Mouse (Mus musculus): Measurements from ENCODE around the gene Cct6b.

The Cct6b gene

DNA sequence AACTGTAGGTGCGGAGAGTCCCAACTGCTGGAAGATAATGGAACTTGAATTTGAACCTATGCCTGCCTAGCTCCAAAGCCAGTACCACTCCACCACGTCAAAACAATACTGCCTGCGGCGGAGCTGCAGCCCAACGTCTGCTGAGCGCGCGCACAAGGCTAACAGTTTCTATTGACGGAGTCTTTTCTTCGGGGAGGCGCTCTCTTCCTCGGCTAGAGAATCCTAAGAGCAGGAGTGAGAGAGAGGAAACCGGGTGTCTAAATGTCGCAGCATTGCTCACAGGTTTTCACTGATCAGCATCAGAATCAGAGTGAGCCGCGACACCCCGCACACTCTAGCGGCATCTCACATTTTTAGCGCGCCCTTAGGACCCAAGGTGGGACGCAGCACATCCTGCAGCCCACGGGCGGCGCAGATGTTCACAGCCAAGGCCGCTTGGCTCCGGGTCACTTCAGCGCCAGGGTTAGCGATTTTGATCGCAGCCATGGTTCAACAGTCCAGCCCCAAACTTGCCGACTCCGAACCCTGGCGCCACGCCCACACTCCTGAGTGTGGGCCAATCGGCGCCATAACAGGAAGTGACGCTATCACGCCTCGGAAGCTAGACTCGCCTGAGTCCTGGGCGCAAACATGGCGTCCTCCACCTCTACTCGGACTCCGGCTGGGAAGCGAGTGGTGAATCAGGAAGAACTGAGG lies at the start of gene Cct6b, which contains the start of gene Zfp830:
Cct6b (minus strand) TSS at position 580 of the 696 bp plus-strand sequence.
Zfp830 (plus strand) TSS at position 604 of the 696 bp plus-strand sequence.
- DNase-seq (ENCODE audit: low spot score), result peak; percentile 89

DNA sequence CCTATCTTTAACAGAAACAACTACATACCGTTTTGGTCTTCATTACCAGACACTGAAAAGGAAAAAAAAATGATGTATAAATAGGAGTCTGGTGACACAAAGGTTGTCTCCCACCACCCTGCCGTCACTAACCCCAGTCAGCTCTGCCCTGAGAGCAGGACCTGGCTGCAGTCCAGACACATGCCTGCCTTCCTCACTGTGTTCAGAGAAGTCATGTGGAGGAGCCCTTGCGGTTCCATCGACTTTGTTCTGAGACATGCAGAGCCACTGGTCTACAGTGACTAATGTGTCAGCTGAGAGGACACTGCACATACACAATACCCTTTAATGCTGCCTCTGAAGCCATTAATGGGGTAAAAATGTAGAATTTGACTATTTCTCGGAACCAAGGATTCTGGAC lies 44.4 kb upstream of the Cct6b start:
- DNase-seq (ENCODE audit: low spot score), result no peak

DNA sequence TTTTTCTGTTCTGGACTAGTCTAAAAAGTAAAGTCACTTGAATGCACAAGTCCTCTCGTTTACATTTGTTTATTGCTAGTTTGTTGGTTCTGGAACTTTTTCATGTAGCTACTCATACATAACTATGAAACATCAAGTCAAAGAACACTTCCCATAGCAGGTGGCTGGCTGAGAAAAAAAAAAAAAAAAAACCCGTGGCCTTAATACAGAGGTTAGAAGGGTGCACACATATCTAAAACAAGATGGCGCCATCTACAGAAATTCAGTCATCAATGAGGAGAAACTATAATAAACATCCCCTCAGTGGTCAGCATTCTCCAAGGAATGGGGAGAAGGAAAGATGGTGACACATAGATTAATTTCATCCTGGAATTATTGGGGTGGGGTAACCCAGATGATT lies 43.2 kb upstream of the Cct6b start:
- DNase-seq (ENCODE audit: low spot score), result no peak

DNA sequence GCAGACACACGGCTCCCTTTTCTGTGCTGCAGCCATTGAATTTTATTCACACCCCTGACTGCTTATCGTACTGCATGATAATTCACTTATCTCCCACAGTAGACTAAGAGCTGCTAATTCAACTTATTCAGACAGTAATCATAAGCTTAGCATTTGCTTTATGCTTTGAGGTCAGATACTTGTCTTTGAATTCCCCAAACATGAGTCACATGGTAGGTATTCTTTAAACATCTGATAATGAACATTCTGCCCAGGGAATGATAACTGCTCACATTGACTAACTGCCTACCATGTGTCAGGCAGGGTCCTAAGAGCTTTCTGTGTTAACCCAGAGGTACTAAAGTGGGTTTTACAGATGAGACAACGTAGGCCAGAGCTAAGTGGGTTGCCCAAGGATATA lies 42.5 kb upstream of the Cct6b start:
- DNase-seq (ENCODE audit: low spot score), result no peak

DNA sequence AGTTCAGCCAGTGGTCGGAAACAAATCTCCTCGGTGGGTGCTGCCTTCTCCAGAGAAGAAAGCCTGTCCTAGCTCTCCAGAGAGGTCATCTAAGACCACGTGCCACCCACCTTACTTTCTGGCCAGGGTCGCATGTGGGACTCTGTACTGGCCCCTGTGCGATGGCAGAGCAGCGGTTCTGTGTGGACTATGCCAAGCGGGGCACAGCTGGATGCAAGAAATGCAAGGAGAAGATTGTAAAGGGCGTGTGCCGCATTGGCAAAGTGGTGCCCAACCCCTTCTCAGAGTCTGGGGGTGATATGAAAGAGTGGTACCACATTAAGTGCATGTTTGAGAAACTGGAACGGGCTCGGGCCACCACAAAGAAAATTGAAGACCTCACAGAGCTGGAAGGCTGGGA lies 19.3 kb upstream of the Cct6b start:
- no peak for DNase-seq (ENCODE audit: low spot score)

DNA sequence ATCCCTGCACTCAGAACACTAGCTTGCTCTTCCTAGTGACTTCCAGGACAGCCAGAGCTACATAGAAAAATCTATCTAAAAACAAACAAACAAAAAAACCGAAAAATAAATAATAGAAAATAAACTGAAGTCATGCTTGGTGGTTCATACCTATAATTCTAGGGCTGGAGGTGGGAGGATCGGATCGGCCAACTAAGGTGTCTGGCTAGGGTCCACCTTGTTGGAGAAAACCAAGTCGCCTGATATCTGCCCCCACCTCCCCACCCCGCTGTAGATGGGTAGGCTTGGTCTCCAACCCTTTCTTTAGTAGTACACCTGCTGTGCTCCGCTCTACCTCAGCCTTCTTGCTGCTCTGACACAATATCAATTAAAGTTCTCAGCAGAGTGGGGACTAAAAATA lies 18.1 kb upstream of the Cct6b start:
- no peak for DNase-seq (ENCODE audit: low spot score)

DNA sequence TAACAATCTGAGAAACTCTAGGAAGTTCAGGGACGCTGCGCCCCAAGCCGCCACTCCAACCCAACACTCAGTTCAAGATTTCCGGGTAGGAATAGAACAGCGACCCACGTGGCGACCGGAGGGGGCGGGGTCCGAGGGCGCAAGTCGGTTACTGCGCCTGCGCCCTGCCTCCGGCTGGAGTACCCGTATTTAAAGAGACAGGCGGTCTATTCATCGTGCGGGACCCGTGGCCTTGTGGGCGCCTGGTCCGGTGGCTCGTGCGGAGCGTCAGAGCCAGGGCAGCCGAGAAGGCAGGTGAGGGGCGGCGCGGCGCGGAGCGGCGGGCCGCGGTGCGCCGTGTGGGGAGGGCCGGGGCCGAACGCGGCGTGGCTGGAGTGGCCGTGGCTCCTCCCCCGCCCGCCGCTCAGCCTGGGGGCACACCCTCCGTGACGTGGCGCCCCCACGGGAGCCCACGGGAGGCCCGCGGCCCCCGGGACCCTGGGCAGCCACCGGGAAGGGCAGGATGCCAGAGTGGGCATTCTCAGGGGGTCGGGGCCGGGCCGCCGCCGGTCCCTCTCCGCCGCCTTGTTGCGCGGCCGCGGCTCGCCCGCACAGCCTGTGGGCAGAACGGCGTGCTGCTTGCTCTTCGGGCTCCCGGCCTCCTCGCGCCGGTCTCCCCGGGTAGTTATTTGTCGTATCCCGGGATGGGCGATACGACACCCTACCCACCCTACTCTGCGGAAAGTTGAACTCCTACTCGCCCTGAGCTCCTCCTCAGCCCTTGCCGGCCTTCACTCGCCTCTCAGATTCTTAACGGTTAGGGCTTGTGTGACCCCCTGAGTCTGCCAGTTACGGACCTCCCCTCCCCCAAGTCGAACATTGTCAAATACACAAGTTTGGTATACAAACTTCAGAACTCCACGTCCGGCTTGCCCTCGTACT lies 17.1 kb upstream of the Cct6b start, which contains the start of gene Lig3:
Lig3 (plus strand) TSS at position 126 of the 921 bp plus-strand sequence.
- peak; percentile 89 for DNase-seq (ENCODE audit: low spot score)

DNA sequence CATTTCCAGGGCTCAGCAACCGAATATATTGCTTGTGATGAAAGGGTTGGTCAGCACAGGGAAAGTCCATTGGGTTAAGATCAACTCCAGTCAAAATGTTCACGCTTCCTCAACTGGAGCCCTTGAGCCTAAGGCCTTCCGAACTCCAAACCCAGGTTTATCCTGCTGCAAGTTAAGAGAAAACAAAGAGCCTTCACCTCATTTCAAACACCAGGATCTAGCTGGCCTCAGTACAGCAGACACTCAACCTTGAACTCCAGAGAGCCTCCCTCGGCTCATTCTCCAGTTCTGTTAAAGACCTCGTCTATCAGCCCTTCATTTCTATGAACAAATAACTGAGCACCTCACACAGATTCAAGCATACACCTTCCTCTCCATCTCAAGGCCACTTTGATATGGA lies 16.0 kb upstream of the Cct6b start:
- no peak for DNase-seq (ENCODE audit: low spot score)

DNA sequence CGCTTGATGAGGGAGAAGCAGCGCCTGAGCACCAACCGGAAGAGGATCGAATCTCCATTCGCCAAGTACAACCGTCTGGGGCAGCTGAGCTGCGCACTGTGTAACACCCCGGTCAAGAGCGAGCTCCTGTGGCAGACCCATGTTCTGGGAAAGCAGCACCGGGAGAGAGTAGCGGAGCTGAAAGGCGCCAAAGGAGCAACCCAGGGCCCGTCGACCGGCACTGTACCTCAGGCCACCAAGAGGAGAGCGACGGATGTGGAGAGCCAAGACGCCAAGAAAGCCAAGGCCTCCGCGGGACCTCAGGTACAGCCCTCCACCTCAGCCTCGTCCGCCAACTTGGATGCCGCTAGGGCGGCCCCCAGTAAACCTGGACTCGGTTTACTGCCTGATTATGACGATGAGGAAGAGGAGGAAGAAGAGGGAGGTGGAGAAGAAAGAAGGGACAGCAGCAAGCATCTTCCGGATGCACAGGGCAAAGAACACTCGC lies 360 bp upstream of the Cct6b start:
- no peak for DNase-seq (ENCODE audit: low spot score)

DNA sequence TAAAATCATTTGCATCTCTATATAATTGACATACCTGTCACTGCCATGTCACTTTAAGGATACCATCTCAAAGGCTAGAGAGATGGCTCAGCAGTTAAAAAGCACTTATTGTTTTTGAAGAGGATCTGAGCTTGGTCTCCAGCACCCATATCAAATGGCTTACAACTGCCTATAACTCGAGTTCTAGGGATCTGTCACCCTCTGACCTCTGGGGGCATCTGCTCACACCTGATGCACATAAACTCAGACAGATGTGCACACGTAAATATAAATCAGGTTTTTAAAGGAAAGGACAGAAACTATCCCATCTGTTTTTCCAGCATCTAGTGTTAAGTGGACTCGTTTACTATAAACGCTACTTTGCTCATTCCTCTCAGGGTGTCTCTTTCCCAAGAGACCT lies 860 bp downstream of the Cct6b start:
- no peak for DNase-seq (ENCODE audit: low spot score)

DNA sequence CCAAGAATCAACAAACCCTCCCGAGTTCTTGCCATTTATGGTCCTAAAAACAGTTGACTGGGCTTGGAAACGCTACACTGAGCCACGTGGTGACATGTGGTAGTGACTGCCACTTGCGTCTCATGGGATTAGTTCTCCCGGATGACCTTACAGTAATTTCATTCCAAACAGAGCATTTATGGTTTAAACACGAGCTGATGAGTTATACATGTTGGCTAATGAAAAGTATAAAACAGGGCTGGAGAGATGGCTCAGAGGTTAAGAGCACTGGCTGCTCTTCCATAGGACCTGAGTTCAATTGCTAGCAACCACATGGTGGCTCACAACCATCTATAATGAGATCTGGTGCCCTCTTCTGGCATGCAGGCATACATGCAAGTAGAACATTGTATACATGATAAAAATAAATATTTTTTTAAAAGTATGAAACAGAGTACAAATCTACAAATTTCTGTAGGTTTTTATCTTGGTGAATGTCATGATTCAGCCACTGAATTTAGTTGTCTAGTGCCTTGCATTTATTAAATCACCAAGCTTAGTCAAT lies 1.8 kb downstream of the Cct6b start:
- no peak for DNase-seq (ENCODE audit: low spot score)

DNA sequence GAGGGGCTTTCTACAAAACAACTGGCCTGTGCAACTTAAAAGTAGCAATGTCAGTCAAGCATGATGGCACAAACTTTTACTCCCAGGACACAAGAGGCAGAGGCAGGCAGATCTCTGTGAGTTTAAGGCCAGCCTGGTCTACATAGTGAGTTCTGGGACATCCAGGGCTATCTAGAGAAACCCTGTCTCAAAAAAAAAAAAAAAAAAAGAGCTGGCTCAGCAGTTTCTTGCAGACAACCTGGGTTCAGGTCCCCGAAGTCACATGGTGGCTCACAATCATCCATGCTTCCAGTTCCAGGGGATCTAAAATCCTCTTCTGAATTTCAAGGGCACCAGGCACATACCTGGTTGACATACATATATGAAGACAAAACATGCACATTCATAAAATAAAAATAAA lies 8.2 kb downstream of the Cct6b start:
- DNase-seq (ENCODE audit: low spot score), result no peak

DNA sequence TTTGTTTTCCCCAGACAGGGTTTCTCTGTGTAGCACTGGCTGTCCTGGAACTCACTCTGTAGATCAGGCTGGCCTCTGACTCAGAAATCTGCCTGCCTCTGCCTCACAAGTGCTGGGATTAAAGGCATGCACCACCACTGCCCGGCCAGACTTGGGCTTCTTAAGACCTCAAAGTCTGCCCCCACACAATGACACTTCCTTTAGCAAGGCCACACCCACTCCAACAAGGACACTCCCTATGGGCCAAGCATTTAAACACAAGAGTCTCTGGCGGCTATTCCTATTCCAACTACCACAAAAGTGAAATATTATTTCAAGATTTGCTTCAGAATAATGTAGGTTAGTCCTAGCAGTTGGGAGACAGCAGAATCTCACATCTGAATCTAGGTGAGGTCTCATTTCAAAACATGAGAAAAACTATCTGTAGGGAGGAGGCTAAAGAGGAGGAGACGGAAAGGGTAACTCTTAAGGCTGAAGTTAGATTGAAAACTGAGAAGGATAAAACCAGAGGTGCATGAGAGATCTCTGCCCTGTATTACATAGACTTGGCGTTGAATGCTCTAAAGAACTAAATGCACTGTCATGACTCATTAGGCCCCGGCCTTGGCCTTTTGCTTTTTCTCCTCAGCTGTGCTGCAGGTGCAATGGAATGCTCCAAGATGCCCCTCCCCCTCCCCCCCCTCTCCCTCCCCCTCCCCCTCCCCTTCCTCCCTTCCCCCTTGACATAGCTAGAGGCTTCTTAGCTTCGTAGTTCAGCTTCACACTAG lies 11.6 kb downstream of the Cct6b start:
- DNase-seq (ENCODE audit: low spot score), result no peak

DNA sequence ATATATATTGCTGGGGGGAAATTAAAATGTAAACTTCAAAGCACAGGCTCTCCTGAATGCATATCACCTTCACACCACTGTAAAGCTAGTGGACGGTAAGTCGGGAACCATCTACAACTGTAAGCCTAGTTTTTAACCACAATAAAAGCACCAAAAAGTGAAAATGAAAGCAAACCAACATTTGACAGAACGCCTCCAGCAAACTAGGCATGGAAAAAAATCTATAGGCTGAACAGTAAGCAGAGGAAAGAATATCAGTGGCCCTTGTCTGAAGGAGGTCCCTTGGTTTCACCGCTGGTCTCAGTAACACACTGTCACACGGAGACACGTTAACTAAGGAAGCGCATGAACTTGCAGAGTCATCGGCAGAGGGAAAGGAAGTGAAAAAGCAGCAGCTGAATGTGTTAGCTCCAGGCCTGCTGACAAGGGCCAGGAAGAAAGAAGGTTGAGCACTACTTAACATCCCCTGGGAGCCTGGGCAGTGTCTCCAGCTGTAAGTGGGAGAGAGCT lies 17.2 kb downstream of the Cct6b start:
- DNase-seq (ENCODE audit: low spot score), result no peak

DNA sequence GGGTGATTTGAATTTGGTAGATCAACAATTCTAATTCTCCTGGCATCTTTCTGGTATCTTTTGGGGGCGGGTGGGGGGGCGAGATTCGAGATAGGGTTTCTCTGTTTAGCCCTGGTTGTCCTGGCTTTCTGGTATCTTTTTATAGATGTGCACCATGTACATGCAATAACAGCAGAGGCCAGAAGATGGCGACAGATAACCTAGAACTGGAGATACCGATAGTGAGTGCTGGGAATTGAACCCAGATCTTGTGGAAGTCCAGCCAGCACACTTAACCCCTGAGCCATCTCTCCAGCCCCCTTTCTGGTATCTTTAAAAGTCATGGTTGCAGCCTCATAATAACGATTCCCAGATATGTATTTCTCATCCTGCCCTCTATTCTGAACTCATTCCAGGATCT lies 18.0 kb downstream of the Cct6b start:
- peak; percentile 19 for DNase-seq (ENCODE audit: low spot score)

DNA sequence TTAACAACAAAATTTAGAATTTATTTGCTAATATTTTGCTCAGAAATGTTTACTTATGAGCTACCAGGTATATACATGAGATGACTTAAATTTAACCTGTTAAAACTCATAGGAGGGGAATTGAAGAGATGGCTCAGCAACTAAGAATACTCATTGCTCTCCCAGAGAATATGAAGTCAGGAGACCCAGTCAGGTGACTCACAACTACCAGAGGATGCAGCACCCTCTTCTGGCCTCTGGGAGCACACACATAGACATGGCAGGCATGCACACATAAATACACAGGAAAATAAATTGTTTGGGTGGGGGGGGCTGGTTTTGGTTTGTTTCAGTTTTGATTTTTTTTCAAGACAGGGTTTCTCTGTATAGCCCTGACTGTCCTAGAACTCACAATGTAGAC lies 25.1 kb downstream of the Cct6b start:
- no peak for DNase-seq (ENCODE audit: low spot score)

DNA sequence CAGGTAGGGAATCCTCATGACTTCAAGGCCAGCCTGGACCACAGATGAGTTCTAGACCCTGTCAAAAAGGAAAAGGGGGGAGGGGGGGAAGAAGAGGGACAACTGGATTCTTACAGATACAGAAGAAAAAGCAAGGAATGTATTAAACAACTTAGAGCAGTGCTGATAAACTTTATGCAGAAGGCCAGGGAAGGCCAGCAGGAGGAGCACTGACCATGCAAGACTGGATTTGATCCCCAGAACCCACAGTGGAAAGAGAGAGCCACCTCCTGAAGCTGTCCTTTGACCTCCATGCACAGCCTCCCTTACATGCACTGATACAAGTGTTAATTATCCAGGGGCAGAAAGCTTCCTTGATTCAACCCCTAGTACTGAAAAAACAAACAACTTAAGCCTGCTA lies 29.9 kb downstream of the Cct6b start:
- DNase-seq (ENCODE audit: low spot score), result no peak

DNA sequence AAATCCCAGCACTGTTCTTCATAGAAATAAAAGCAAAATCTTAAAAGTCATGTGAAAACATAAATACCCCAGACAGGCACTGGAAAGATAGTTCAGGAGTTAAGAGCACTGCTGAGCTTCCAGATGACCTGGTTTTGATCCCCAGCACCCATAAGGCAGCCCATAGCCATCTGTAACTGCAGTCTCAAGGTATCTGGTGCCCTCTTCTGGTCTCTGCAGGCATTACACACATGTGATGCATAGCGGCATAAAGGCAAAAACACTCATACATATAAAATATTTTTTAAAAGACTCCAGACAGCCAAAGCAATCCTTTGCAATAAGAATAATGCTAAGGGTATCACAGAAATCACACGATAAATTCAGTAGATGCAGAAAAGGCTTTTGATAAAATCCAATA lies 37.3 kb downstream of the Cct6b start:
- no peak for DNase-seq (ENCODE audit: low spot score)

DNA sequence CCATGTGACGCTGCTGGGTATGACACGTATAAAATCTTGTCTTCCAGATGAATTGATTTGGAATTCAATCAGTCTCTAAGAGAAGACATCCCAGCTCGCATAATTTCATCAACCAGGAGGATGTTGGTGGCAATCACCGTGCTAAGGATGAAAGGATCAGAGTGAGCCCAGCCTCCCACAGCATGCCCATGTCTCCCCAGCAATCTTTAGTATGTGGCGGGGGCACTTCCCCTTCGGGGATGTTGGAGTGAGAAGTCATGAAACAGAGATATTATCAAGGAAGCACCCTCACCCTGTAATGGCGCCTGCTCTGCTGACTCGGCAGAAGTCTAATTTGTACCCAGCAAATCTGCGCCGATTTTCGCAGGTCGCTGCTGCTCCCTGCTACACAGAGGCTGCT lies 44.8 kb downstream of the Cct6b start:
- DNase-seq (ENCODE audit: low spot score), result no peak

DNA sequence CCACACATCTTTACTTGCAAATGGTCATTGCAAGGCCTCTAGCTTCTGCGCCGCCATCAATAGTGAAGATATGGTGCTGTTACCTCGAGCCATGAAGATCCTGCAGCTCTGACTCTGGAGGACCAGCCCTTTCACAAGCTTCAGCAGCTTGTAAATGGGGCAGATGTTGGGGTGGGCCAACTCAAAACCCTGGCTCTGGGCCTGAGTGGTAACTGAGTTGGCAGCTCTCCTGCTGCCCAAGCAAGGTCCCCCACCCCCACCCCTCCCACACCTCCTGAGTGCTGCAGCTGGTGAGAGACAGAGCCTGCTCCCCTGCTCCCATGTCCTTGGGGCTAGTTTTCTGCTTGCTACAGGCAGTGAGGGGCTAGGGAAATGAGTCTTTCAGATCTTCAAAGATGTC lies 51.4 kb downstream of the Cct6b start:
- no peak for DNase-seq (ENCODE audit: low spot score)

DNA sequence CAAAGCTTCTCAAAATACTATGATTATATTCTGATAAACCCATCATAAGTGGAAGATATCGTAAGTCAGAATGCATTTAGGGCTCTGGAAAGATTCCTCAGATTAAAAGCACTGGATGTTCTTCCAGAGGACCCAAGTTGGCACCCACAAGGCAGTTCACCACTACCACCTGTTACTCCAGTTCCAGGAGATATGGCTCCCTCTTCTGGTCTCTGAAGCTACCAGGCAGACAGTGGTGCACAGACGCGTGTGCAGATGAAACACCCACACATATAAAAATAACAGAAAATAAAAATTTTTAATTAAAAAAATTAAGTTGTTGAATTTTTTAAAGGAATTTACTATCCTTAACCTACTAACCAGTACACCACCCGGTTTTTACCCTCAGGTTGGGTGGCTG lies 55.2 kb downstream of the Cct6b start:
- no peak for DNase-seq (ENCODE audit: low spot score)

DNA sequence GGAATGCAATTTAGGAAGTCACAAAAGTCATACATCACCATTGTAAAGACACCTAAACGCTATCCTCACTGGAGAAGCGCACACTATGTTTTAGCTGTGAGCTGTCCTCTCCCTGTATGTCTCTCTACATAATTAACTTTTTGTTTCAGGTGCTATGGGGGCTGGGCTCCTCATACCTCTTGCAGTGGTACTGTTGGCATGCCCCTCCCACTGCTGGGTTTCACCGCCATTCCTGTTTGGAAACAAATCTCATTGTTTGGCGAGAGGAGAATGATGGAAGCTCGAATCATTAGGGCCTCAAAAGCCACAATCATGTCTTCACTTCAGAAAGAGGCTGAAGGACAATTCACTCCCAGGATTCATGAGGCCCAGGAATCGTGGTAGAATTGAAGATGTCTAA lies 59.0 kb downstream of the Cct6b start:
- no peak for DNase-seq (ENCODE audit: low spot score)
